Mouse (Mus musculus) intestine, embryonic 15.5 days (tissue): ENCODE measurements around the gene Hlx. TPM values are rescaled to one million over a fixed set of nuclear protein-coding genes. Genes with fewer than 3 reads are reported as not detected.

Experiments
- ATAC-seq: fragments of 200-750 bp; cut with Nextera tagmentation; 2 replicates; pipeline ENCODE4 v1.8.0; 2017; ENCODE audit warnings: moderate TSS enrichment, moderate library complexity
- H3K27ac ChIP-seq: fragments of 300-500 bp; sonication (generic); 2 replicates; pipeline ENCODE4 v1.5.1; 2015; ENCODE audit warnings: mild to moderate bottlenecking, inconsistent platforms
- H3K27me3 ChIP-seq: fragments of 300-500 bp; sonication (generic); replicated peaks from 2 replicates; pipeline ENCODE4 v1.6.1; 2015; ENCODE audit warnings: inconsistent platforms
- H3K36me3 ChIP-seq: fragments of 300-500 bp; sonication (generic); 2 replicates; pipeline ENCODE4 v1.6.1; 2015; ENCODE audit warnings: inconsistent platforms
- H3K4me1 ChIP-seq: fragments of 300-500 bp; sonication (generic); replicated peaks from 2 replicates; pipeline ENCODE4 v1.6.1; 2015; ENCODE audit warnings: inconsistent platforms
- H3K4me2 ChIP-seq: fragments of 300-500 bp; sonication (generic); replicated peaks from 2 replicates; pipeline ENCODE4 v1.6.1; 2015; ENCODE audit warnings: mild to moderate bottlenecking, inconsistent platforms
- H3K4me3 ChIP-seq: fragments of 300-500 bp; sonication (generic); replicated peaks from 2 replicates; pipeline ENCODE4 v1.5.1; 2015; ENCODE audit warnings: inconsistent platforms
- H3K9ac ChIP-seq: fragments of 300-500 bp; sonication (generic); 2 replicates; pipeline ENCODE4 v1.6.1; 2015; ENCODE audit warnings: inconsistent platforms
- H3K9me3 ChIP-seq: fragments of 300-500 bp; sonication (generic); 2 replicates; pipeline ENCODE4 v1.6.1; 2016; ENCODE audit warnings: inconsistent platforms
- WGBS: fragments of 180-500 bp; shearing (Covaris S2); methylation state at CpG from one replicate; pipeline ENCODE4 v1.1.7; 2015; 5-methylcytosine and 5-hydroxymethylcytosine counted together
- polyA plus RNA-seq: library from polyadenylated mRNA; unstranded; fragments of >200 nt; fragmentation: Nextera tagmentation; extraction: Ambion mirVana; gene quantifications from 2 replicates; pipeline ENCODE4 v1.2.1, GENCODE M21; 2015

The Hlx gene
- polyA plus RNA-seq, 1 experiment from 2014 or later = 52.3 TPM

DNA sequence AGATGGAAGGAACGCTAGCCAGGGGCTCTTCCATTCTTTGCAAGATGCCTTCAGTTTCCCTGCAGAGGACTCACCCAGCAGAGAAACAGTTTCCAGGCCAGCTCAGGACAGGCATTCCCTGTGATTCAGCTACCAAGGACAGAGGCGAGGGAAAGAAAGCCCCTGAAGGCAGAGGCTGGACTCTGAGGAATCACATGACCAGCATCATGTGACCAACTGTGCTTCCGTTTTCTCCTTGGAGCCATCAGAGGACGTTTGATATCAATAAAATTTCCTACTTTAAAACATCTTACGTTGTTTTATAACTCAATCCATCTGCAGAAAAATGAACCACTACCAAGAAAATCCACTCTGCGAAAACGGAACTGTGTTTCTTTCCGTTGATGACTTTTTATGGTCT is 41.2 kb downstream of the Hlx start:
- 74% methylated on average over 8 of the region's 8 CpGs for WGBS
- no peak overlapping the region for H3K4me2 ChIP-seq
- H3K9ac ChIP-seq = no peak overlapping the region
- no peak for ATAC-seq
- no peak overlapping the region for H3K27ac ChIP-seq
- H3K36me3 ChIP-seq = no peaks in the 10 kb centered on the region
- no peaks in the 10 kb centered on the region for H3K9me3 ChIP-seq
- no peaks in the 10 kb centered on the region for H3K4me1 ChIP-seq
- no peak overlapping the region for H3K4me3 ChIP-seq
- H3K27me3 ChIP-seq = no peaks in the 10 kb centered on the region

- H3K9me3 ChIP-seq = no peaks in the 10 kb centered on the region
- no peak overlapping the region for H3K4me3 ChIP-seq
- no peak overlapping the region for H3K9ac ChIP-seq
- H3K4me2 ChIP-seq = no peak overlapping the region
- peak overlapping the region; percentile 14; the same call in 1 of the 2 replicates for H3K27ac ChIP-seq
- no peaks in the 10 kb centered on the region for H3K27me3 ChIP-seq
- ATAC-seq = no peak
- no peaks in the 10 kb centered on the region for H3K36me3 ChIP-seq
- 25% methylated on average over 7 of the region's 7 CpGs for WGBS
- no peaks in the 10 kb centered on the region for H3K4me1 ChIP-seq
These were observed 44.4 kb downstream of the Hlx start for GRCm38 (mm10) chr1:184688026-184688425.

DNA sequence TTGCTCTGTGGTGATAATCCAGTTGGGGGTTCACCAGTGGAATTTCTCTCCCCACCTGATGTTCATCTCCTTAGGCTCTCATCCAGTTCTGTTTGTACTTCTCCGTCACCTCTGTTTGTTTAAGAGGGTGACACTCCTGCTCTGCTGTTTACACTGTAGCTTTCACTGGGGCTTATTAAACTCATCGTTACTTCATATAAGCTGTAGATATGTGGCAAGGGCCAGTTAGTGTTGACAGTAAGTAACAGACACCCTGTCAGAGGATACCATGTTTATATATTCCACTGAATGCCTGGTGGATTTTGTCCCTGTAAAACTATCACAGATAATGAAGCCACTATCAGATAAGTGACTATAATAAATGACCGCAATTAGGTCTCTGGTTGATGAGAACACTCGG is 44.9 kb downstream of the Hlx start:
- H3K27me3 ChIP-seq = no peaks in the 10 kb centered on the region
- H3K27ac ChIP-seq = no peak overlapping the region
- H3K4me1 ChIP-seq = no peaks in the 10 kb centered on the region
- no peak overlapping the region for H3K4me3 ChIP-seq
- H3K36me3 ChIP-seq = no peaks in the 10 kb centered on the region
- 14% methylated on average over 4 of the region's 4 CpGs for WGBS
- H3K4me2 ChIP-seq = no peak overlapping the region
- H3K9ac ChIP-seq = no peak overlapping the region
- H3K9me3 ChIP-seq = no peaks in the 10 kb centered on the region
- no peak for ATAC-seq

DNA sequence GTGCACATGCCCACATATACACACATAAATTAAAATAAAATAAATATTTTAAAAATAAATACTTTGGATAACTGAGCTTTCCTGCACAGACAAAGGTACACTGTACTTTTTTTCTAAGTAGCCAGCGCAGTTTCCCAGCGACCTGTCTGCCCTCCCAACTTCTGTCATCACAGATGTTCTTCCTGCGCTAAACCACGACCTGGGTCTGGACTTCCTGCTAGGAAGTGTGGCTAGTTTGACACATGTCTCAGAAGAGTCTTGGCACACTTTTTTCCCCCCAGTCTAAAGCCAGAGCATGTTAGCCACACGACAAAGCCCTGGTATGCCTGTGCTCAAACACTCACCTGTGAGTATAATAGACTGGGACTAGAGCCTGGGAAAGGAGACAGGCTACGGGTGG is 48.9 kb downstream of the Hlx start:
- no peaks in the 10 kb centered on the region for H3K9me3 ChIP-seq
- no peak overlapping the region for H3K4me2 ChIP-seq
- no peak for ATAC-seq
- H3K36me3 ChIP-seq = no peaks in the 10 kb centered on the region
- H3K27ac ChIP-seq = no peak overlapping the region
- no peaks in the 10 kb centered on the region for H3K4me1 ChIP-seq
- no peak overlapping the region for H3K9ac ChIP-seq
- no peaks in the 10 kb centered on the region for H3K27me3 ChIP-seq
- 52% methylated on average over 6 of the region's 6 CpGs for WGBS
- H3K4me3 ChIP-seq = no peak overlapping the region

DNA sequence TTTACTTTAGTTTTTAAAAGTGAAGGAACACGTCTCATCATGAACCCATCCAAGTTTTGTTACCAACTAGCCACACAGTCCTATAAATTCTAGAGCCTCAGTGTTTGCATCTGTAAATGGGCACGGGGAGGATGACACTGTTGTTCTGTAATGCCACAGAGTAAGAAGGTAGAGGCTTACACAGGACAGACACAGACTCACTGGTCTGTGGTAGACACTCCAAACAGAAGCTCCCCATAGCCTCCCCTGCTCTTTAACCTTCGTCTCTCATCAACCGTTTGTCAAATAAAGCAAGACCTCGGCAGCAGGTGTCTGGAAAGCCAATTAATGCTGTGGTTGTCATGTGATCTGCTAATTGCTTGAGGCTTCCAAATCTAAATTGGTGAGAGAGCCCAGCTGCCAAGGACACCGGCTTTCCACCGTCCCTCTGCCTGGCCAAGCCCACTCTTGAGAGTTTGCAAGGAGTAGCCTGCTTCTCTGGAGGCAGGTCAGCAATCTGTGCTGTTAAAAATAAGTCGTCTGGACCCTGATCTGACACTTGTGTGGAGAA is 52.9 kb downstream of the Hlx start:
- Histone ChIP-seq H3K9me3 (no peaks in the 10 kb centered on the region), H3K27ac (no peak overlapping the region), H3K27me3 (no peaks in the 10 kb centered on the region), H3K4me2 (no peak overlapping the region), H3K9ac (no peak overlapping the region), H3K4me3 (no peak overlapping the region), H3K4me1 (0 out of 2 replicates have a peak, but pooled peaks cover 7% of the 10 kb centered on the region), H3K36me3 (no peaks in the 10 kb centered on the region)
- ATAC-seq = no peak
- 61% methylated on average over 8 of the region's 8 CpGs for WGBS

DNA sequence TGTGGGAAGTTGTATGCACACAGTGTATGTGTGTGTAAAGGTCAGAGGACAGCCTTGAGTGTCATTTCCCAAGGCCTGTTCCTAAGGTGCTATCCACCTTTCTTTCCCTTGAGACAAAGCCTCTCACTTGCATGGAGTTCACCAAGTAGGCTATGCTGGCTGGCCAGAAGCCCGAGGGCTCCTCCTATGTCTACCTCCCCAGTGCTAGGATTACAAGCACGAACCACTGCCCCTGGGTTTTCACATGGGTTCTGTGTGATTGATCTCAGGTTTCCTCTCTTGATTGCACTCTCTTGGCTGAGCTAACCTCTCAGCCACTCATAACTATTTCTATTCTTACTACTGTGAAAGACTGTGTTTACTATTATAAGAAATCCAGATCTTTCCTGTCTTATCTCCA is 54.8 kb downstream of the Hlx start:
- no peak overlapping the region for H3K27ac ChIP-seq
- H3K4me2 ChIP-seq = no peak overlapping the region

More for the DNA sequence above, 54.8 kb downstream of the Hlx start:
- Histone ChIP-seq H3K36me3 (no peaks in the 10 kb centered on the region), H3K9me3 (no peaks in the 10 kb centered on the region), H3K9ac (no peak overlapping the region), H3K4me3 (no peak overlapping the region), H3K4me1 (0 out of 2 replicates have a peak, but pooled peaks cover 7% of the 10 kb centered on the region), H3K27me3 (no peaks in the 10 kb centered on the region)
- WGBS = 41% methylated on average over 2 of the region's 2 CpGs
- ATAC-seq = no peak

Other genes starting within 250 kb of the Hlx start
- 0.86 and 0.88 TPM in 2 replicates for gene Marc1, start 78.7 kb upstream of the Hlx start, polyA plus RNA-seq
- 361 and 402 TPM in 2 replicates for gene Marc2, start 113.8 kb upstream of the Hlx start, polyA plus RNA-seq
- gene C130074G19Rik, start 150.6 kb upstream of the Hlx start, polyA plus RNA-seq = 2.3 and 2.7 TPM in 2 replicates